Mouse (Mus musculus): Measurements from ENCODE around the gene Spock2.
A peak's percentile ranks its signal among the peaks of the same experiment; 100 is the strongest.
"Not testable (repeated sequence)": the region's sequence is repeated elsewhere in the genome, so short reads cannot be mapped to it uniquely, and the experiment has no call there.

Gene Spock2

DNA sequence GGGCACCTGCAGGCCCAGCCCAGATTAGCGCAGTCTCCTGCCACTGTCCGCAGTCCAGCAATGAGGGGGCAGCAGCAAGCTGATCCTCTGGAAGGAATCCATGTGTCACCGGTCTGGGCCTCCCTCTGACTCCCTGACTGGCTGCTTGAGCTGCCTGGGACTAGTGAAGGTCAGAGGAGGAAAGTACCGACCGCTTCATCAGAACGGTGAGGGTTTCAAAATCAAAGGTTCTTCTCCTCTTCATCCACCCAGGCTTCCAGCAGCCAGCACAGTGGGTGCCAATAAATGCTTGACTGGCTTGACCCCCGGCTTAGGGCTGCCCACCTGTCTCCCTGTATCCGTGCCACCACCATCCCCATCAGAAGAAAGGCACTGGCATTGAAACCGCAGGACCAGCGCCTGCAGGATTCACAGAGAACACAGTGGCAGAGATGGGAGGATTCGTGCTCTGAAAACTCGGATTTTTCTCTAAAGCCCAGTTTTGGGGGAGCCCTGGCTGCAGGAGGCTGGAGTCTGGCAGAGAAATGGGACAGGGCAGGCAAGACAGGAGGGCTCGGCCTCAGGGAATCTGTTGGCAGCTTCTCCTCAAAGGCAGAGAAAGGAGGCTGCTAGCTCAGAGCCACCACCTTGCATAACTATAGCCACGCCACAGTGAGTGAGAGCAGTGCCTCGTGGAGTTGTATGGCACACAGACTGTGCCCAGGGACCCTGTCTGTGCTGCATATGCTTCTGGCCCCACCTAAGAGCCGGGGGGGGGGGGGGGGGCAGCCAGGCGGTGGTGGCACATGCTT is 2.5 kb downstream of the Spock2 start:
- DNase-seq, result no peak

DNA sequence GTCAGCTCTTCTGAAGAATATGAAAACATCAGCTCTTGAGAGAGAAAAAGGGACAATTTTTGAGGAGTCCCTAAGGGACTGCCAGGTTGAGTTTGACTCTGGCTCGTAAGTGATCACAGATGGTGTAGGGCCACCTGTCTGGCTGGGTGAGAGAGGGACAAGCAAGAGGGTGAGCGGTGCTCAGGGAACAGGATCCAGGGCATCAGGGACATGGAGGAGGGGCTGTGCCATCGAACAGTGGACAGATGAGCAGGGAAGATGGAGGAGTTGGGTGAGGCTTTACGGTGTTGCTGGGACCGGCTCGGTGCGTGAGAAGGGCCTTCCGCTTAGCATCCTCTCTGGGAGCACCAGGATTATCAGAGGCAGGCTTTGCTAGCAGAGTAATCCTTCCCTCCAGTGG is 3.3 kb downstream of the Spock2 start:
- no peak for DNase-seq

DNA sequence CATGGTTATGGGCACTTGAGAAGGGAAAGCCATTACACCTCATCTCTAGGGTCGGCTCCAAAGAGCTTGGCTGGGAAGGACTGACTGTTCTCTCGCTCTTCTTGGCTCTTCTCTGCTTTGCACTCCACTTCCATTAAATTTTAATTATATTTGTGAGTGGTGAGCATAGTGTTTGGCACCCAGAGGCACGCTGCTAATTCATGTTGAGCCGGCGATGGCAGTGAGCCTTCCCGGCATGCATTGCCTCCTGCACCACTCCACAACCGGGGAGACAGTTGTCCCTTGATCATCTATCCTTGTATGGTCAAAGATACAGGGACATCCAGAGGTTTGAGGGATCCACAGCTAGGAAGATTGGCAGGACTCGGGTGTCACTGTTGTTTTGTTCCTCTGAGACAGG is 4.0 kb downstream of the Spock2 start:
- DNase-seq, result no peak

DNA sequence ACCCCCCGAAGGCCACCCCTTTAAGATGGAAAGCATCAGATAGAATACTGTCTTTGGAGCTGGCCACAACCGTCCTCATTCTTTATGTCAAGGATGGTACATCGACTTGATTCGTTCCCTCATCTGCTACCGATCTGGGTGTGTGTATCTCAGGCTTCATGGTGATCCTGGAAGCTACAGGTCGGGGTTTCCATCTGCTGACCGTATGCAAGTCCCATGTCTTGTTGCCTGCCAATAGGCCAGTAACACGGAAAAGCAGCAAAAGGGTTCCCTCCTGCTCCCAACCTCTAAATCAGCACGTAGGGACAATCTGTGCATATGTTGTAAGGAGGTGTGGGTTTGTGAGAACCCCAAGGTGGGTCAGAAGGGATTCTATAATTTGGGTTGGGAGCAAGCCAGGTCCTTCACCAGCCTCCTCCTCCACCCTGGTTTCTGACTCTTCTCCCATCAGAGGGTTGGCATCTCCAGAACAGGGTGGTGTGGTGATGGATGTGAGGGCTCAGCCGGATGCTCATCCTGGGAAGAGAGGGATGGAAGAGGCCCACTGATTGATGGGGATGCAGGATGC is 5.0 kb downstream of the Spock2 start:
- DNase-seq, result no peak

DNA sequence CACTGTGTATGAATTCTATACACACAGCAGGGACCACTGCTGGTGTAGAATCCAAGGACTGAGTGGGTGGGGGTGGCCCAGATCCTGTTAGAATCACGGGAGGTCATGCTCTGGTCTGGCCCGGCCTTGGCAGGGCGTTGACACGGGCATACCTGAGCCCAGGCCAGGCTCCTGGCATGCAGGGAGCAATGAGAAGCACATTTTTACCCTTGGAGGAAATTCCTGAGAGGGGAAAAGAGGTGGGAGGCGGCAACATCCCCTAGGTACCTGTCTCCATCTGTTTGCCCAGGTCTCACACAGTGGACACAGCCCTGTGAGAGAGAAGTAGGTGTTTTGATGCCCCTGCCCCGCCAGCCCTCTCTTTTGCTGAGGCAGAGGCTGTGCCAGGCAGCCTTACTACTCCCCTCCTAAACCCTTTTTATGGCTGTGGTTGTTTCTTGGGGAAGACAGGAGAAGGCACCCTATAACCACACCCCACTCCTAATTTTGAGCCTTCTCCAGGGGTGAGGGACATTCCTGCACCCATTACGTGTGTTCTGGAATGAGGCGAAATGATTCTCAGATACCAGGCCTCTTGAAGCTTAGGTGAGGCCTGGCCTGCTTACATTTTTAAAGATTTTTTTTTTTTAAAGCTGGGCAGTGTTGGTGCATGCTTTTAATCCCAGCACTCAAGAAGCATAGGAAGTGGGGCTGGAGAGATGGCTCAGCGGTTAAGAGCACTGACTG is 8.1 kb downstream of the Spock2 start:
- no peak for DNase-seq

DNA sequence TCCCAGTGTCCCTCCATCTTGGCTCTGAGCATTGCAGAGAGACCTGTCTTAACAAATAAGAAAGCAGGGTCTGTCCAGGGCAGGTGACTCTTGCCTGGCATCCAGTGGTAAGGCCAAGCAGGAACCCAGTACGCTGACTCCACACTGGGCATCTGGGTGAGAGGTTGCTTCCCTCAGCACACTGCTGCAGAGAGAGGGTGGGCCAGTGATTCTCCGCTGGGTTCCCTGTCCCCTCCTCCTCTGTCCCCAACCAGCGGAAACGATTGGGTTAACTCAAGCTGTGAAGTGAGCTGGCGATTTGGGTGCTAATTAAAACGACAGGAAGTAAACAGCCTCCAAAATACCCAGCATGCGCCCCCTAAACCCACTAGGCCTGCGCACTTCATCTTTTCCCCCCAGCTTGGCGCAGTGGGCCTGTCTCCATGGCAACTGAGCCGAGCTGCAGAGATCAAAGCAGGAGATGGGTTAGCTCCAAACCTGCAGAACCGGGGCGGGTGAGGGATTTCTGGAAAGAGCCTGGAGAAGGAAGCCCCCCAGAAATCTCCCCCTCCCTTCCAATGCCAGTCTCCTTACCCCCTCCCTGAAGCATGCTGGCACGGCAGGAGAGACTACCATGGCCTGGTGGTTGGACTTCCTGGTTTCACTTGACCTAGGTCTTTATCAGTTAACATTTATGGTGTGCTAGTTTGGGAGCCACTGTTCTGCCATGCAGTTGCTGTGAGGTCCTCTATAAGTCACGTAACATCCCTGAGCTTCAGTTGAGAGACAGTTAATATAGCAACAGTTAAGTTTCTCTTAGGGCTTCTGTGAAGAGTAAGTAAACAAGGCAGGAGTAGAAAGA is 9.5 kb downstream of the Spock2 start:
- DNase-seq, result no peak

DNA sequence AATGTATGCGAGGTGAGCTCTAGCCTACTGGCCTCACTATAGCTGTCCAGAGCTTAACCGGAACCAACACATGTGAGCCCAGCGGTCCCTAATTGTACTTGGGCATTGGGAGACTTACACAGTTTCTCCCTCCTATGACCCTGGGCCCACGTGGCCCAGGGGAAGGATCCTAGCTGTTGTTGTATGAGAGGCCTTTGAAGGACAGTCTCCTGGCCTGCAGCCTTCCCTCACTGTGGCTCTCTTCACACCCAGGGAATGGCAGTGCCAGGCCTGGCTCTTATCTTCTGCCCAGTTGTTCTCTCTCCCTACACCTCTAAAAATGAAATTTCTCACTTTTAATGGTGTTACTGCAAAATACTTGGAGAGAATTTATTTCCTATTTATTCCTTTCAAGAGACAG is 11.0 kb downstream of the Spock2 start:
- DNase-seq, result no peak

DNA sequence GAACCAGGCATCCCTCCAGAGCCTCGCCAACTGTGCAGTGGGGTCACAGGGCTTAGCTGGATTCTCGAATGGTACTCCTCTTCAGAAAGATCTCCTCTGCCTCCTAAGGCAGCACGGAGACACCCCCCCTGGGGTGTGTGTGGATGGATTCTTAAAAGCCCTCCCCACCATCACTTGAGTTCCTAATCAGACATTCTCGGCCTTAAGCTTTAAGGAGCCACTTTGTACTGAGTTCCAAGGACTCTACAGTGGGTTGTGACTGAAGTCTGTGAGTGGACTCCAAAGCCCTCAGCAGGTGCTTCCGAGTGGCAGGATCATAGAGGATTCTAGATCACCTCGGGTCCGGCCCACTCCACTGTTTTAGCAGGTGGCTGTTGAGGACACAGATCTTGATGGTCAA is 12.4 kb downstream of the Spock2 start:
- no peak for DNase-seq

DNA sequence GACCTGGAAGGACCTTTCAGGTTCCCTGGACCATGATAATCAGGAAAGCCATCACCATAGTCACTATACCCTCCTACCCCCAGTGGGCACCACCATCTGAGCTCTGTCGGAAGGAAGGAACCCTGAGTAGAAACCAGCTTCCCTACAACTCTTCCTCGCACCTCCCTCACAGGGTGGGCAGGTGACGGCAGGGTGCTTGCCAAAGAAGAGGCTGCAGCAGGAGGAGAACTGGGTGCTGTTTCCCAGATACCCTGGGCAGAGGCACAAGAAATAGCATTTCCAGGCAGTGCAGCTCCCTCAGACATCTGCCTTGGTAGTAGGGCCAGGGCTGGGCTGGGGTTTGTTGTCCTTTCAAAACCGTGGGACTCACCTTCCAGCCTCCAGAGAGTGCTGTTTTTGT is 14.6 kb downstream of the Spock2 start:
- DNase-seq, result no peak

DNA sequence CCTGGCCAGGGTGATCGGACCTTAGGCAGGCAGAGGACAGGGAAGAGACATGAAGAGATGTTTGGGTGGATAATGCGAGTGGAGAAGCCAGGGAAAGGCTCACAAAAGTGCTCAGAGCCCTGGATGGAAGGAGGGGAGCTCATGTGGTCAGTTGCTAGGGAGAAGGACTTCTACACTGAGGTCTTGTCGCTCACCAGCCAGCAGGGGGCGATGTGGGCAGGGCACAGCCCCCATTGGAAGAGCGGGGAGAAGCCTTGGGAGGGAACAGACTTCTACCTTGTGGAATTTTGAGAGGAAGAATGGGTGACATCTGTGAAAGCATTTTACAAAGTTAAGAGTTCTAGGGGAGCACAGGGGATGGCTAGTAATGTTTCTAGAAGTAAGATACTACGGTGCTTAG is 18.1 kb downstream of the Spock2 start:
- DNase-seq, result no peak

DNA sequence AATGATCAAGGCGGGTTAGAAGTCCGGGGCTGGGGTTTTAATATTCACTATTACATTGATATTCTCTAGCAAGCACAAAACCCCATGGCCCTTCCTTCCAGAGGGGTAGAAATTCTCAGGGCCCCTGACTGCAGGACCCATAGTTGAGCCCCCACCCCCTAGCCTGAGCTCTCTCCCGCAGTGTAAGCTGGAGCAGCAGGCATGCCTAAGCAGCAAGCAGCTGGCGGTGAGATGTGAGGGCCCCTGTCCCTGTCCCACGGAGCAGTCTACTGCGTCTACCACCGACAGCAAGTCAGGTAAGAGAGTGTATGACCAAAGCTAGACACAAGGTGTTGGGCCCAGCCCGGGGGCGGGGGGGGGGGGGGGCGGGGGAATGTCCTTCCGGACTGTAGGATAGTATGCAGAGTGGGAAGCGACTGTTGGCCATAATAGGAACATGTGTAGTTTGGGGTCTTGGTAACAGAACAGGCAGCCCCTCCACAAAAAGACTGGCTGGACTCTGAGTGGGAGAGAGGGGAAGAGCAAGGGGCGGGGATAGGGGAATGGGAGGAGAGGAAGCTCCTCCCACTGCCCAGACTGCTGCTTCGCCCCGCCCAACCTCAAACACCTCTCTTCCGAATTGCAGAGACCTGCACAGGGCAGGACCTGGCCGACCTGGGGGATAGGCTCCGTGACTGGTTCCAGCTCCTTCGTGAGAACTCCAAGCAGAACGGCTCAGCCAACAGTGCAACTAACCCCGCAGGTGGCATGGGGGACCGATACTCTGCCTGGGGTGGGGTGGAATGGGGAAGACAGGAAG is 19.7 kb downstream of the Spock2 start:
- DNase-seq, result no peak

DNA sequence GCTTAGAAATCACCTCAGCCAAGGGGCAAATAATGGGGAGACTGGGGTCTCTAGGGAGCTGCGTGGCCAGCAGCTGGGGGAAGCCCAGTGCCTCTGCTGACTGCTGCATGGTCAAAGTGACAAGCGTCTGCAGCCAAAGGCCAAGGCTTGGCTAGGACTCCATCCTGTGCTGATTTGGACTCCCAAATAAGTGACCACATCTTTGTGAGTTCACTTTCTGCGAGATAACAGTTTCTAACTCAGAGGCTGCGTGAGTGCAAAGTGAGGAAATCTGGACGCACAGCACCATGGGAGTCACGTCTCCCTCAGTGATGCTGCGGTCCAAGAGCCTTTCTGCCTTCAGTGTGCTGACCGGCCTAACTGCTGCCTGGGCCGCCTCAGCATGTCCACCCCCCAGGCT is 22.3 kb downstream of the Spock2 start:
- DNase-seq, result no peak

DNA sequence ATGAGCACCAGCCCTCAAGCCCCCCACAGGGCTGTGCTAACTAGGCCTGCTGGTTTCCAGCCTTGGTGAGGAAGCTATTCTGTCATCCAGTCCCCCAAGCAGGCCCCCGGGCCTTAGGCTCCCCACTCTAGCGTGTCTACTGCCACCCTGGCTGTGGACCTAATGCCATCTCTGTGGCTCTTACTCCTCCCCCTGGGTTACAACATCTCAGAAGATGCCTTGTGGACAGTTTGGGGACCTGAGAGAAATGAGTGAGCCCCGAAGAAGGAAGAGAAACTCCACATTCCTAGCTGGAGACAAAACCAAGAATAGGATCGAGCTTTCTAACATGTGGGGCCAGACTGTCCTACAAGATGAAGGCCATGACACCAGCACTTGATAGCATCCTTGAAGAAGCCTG is 24.5 kb downstream of the Spock2 start:
- no peak for DNase-seq

DNA sequence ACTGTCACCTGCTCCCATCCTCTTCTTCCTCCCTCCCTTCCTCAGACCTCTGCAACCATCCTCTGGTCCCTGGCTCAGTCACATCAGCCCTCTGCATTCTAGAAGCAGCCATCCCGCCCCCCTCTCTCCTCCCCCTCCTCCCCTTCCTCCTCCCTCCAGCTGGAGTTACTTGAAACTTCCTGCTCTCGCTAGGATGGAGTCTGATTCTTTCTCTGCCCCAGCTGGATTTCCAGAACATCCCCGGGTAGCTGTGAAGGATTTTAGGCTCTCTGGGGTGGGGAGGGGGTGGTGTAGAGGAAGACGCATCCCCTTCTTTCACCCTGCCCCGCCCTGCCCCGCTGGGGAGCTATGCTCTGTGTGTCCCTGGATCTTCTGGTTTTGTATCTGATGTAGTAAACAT is 27.5 kb downstream of the Spock2 start:
- DNase-seq, result no peak

DNA sequence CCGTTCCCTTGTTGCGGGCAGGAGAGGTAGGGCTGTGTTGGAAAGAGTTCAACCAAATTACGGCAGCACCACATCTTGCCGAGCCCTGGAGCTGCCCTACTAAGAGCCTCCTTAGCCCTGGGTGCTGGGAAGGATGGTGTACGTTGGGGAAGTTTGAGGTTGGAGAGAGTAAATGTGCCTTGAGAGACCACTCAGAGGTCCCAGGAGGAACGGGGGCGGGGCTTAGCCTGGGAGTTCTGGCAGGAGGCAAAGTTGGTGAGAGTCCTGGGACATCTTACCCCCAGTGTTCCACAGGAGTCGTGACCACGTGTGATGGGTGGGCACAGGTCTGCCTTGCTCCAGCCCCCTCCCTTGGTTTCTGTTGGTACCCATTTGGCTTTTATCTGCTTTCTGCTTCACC is 28.2 kb downstream of the Spock2 start:
- no peak for DNase-seq

DNA sequence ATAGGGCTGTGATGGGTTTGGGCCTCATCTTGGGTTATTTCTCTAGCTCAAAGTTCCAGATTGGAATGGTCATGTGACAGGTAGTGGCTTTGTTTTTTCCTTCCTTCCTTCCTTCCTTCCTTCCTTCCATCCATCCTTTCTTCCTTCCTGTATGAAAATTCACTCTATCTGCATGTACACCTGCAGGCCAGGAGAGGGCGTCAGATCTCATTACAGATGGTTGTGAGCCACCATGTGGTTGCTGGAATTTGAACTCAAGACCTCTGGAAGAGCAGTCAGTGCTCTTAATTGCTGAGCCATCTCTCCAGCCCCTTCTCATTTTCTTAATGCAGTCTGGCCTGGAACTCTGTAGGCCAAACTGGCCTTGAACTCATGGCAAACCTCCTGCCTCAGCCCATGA is 30.0 kb downstream of the Spock2 start:
- DNase-seq, result not testable (repeated sequence)

DNA sequence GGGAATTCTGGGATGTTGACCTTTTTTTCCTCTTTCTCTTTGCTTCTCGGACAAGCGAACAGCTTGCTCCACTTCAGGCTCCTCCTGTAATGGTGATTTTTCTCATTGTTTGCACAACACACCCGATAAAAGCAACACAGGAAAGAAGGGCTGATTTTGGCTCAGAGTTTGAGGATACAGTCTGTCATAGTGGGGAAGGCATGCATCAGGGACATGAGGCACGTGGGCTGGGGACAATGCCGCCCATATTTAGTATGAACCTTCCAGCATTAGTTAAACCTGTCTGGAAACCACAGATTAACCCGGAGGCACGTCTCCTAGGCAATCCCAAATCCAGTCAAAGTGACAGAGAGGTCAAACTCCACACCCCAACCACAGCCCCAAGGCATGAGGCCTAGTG is 30.9 kb downstream of the Spock2 start:
- DNase-seq, result no peak

DNA sequence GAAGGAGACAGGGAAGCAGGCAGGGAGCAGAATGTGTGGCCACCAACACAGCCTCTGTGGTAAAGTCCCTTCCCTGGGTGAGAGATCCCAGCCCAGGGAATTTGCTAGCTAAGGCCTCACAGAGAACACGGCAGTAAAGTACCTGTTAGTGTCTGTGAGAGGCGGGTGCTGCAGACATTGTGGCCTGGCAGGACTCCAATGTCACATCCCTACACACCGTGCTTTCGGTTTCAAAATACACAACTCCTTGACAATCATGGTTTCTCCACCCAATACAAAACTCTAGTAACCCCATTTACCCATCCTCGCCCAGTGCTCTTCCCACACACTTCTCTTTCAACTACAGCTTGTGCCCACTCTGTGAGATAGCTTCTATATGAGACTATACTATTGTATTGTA is 32.7 kb downstream of the Spock2 start:
- no peak for DNase-seq

DNA sequence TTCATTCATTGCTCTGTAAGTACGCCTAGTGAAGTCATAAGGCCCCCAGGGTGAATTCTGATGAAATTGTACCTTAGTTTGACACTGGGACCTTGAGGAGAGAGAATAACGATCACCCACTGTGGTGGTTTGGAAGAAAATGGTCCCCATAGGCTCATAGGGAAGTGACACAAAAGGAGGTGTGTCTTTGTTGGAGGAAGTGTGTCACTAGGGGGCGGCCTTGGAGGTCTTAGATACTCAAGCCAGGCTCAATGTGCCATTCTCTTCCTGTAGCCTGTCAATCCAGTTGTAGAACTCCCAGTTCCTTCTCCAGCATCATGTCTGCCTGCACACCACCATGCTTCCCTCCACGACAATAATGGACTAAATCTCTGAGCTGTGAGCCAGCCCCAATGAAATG is 34.7 kb downstream of the Spock2 start:
- DNase-seq, result no peak

DNA sequence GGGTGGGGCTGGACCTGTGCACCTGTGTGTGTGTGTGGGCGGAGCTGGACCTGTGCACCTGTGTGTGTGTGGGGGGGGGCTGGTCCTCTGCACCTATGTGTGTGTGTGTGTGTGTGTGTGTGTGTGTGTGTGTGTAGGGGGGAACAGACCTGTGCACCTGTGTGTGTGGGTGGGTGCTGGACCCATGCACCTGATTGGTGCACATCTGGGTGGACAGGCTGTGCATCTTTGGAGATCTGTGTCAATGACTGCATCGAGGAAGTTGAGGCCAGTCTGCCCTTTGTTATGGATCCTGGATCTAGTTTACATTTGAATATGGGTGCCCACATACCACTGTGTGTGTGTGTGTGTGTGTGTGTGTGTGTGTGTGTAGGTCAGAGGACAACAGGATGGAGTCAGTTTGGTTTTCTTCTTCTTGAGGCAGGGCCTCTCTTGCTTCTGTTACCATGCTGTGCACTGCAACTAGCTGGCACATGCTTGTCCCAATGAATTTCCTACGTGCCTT is 35.7 kb downstream of the Spock2 start:
- DNase-seq, result no peak

DNA sequence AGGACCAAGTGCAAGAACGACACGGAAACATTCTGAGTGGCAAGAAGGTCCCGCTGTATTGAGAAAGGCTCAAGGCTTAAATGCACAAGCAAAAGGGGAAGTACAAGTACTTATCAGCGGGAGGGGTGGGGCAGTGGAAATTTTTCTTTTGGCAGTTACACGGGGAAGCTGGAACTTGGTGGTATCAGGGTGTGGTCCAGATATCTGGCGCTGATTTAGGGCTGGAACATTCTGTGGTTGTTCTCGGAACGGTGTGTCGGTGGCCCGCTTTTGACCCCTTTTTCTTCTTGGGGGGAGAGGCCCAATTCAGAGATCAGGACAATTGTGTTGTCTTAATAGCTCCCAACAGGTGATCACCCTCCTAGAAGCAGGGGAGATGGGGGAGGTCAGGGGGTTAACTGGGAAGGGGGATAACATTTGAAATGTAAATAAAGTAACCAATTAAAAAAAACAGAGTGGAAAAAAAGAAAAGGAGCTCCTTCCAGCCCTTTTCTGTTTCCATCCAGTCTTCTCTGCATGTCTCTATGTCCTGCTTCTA is 41.6 kb downstream of the Spock2 start:
- not testable (repeated sequence) for DNase-seq

DNA sequence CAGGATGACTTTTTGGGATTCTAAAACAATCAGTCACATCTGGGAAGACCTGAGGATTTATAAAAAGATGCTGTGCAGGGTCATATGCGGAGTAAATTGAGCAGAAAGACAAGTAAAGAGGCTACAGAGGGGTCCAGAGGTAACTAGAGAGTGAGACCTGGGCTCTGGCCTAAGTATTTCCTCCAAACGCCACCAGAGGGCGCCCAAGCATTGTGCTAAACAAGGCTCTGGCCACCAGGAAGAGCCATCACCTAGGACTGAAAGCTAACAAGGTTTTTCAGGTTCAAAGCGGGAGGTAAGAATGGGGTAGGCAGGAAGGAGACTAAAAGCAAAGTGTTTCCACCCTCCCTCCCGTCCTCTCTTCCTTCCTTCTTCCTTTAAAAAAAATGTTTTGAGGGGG is 42.1 kb downstream of the Spock2 start:
- DNase-seq, result peak; percentile 82
